Mouse (Mus musculus) brain, embryonic 18.5 days (tissue): ENCODE results near the gene Leng8.
"Not testable (repeated sequence)": the region's sequence is repeated elsewhere in the genome, so short reads cannot be mapped to it uniquely, and the experiment has no call there.

Experiments
- DNase-seq: peaks from one replicate; pipeline ENCODE4 v3.0.0-alpha.2; 2012; ENCODE audit warnings: low read depth, low spot score

Gene Leng8

DNA sequence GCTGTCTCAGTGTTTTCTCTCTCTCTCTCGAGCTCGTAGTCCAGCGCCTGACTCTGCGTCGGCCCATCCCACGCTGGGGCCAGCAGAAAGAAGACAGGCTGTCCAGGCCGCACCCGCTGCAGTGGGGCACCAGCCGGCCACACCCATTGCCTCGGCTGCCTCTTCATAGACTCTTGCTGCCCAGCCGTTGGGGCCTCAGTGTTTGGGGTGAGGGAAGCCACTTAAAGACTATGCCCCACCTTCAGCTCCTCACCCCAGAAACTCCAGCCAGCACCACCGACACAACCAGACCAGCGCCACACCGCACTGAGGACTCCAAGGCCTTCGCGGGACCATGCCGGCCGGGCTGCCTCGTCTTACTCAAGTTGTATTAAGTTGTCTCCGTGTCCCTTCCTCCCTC, 10.5 kb downstream of the Leng8 start:
- DNase-seq, result no peak

DNA sequence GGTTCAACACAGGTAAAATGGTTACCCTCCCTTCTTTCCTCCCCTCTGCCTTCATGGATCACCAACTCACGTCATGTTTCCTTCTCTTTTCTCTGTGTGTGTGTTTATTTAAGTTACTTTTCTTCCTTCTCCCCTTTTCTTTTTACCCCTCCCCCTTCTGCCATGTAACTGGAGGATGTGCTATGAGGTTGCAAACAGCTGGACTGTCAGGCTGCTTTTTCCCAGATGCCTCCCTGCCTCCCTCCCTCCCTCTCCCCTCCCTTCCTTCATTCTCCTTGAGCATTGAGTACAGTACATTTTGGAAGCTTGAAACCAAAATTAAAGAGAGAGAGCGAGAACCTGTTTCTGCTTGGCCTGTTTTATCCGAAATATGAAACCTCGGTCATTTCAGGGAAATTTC, 11.0 kb downstream of the Leng8 start:
- no peak for DNase-seq

DNA sequence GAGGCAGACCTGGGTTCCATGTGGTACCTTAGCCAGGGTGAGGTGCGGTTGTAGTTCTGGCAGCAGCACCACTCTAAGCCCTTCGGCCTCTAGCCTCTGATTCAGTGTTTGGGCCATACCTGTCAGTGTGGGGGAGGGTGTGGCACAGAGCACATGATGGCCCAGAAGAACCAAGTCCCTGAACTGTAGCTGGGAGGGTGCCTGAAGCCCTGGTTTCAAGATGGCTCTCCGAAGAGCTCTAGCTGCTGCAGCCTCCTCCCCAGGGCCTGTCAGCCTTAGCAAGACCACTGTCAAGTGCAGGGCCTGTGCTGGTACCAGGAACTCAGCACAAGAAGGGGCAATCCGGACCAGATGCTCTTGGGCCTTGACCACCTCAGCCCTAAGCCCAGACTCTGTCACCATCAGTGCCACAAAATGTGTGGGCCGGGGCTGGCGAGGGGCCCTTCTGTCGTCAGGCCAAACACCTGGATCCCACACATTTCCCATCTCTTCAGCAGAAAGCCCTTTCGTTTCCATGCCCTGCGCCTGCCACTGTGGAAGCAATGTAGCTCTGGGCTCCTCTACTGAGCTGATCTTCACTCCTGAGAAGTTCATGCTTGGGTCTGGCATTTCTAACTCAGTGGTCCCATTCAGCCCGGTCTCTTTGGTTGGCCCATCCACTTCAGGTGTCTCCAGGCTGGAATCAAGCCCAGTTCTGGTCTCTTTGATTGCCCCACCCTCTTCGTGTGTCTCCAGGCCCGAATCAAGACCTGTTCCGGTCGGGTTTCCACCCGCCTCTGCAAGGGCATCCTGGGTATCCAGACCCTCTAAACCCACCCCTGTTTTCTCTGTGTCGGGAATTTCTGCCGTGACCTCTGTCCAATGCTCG, 11.7 kb downstream of the Leng8 start:
- DNase-seq, result no peak

DNA sequence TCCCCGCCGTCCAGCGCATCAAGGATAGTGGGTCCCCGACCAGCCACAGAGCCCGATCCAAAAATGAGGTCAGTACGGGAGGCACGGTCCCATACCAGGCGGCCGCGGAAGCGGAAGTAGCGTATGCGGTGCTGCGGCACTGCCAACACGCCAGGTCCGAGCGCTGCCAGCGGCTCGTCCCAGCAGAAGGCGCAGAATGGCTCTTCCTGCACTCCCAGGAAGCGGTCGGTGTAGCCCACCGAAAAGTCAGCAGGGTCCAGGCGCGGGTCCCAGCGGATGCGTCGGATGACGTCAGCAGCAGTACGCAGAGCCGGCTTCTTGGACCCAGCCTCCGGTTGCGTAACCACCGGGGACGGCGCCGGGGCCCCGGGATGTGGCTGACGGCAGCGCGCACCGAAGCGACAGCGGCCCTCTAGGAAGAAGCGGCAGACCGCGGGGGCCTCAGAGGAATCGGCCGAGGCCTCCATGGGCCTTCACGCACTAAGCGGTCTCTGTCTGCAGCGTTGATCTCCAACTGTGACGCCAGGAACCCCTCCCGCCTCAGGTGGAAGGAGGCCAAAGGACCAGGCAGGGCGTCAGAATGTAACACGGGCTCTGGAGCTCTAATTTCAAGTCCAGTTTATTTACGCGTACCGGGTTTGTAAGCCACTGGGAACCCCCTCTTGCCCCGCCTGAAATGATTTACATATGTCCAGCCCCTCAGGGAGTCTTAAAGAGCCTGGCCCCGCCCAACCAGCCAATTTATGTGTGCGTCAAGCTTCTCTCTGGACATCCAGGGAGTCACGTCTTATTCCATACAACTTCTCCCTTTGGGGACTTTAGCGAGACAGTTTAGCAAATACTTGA, 12.6 kb downstream of the Leng8 start:
- no peak for DNase-seq

DNA sequence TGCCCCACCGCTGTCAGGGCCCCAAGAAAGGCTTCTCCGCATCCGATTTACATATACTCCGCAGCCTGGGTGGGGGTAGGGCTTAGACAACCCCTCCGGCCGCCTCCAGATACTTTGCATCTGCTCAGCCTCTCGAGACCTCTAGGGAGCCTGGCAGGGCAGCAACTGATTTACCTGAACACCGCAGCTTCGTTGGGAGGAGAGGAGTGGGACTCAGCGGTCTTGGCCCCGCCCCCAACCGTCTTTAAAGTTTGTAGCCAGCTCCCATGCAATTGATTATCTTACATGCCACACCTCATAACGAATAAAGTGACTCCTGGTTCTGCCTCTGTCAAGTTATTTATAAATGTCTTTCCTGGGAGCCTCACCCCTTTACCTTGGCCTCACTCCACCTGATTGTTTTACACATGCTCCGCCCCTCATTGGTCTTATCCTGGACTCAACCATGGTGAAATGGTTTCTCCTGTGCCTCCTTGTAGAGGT, 13.3 kb downstream of the Leng8 start, which contains the start of gene Leng9:
Gene Leng9 (minus strand): TSS at position 316 of the 483 bp plus-strand sequence.
- DNase-seq, result no peak

DNA sequence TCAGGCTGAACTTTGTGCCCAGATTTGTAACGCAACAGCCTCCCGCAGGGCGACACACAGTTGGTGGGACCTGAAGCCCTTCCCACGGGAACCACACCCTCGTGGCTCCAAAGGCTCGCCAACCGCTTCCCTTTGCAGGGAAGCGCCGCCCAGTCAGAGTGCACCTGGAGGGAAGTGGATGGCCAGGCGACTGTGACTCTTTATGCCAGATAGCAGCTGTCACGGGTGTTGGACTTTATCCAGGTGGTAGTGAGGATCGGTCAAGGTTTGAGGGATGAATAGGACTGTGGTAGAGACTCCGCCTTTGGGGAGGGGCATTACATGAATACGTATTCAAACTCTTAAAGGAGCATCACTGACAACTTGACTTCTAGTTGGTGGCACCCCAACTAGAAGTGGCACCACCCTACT, 14.0 kb downstream of the Leng8 start:
- DNase-seq, result no peak

DNA sequence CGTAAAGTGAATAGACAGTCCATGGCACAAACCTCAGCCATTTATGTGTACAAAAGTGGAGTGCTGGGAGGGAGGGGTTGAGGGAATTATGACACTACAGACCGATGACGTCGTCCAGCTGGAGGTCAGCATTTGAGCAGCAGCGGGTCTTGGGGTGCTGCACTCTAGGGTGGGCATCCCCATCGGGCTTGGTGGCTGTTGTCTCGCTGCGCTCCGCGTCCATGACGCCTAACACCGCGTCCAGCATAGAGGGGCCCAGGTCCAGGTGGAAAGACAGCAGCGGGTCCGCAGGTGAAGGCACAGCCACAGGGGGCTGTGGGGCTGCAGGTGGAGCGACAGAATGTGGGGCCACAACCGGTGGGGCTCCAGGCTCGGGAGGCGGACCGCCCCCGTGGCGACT, 14.4 kb downstream of the Leng8 start:
- DNase-seq, result no peak

DNA sequence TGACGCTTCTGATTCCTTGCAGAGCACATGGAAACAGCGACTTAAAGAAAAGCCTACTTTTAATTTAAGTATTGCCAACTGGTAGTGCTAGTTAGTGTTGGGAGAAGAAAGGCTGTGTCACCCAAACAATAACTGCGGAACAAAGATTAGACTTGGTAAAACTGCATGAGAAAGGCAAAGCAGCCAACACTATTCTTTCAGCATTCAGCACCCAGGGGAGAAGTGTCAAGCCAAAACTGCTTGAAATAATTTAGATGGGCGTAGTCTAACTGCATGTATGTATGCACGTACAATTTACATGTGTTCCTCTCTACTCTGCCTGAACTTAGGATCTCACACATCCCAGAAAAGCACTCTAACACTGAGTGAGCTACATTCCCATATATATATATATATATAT, 17.5 kb downstream of the Leng8 start:
- no peak for DNase-seq

DNA sequence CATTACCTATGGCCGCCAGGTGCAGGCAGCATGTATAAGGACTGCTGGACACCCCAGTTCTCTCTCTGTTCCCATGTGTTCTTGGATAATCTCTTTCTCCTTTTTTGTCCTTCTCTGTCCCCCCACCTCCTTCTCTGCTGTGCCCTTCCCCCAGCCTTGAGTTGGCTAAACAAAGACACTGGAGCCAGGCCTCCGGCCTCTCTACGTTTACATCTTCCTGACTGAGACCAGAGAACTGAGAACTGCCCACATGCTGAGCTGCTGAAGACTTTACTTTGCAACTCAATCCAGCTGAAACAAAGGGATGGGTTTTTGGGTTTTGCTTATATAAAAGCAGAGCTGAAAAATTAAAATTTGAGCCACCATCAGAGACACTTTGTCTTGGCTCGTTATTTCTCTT, 18.1 kb downstream of the Leng8 start:
- no peak for DNase-seq

DNA sequence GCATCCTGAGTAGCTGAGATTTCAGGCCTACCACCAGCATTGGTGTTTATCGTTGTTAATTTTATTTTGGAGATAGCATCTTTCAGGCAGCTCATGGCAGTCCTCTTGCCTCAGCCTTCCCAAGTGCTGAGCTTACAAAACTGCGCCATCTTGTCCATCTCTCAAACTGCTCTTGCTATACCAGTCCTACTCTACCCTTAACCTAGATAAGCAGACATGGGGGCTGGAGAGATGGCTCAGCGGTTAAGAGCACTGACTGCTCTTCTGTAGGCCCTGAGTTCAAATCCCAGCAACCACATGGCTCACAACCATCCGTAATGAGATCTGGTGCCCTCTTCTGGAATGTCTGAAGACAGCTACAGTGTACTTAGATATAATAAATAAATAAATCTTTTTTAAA, 24.8 kb downstream of the Leng8 start:
- DNase-seq, result not testable (repeated sequence)

DNA sequence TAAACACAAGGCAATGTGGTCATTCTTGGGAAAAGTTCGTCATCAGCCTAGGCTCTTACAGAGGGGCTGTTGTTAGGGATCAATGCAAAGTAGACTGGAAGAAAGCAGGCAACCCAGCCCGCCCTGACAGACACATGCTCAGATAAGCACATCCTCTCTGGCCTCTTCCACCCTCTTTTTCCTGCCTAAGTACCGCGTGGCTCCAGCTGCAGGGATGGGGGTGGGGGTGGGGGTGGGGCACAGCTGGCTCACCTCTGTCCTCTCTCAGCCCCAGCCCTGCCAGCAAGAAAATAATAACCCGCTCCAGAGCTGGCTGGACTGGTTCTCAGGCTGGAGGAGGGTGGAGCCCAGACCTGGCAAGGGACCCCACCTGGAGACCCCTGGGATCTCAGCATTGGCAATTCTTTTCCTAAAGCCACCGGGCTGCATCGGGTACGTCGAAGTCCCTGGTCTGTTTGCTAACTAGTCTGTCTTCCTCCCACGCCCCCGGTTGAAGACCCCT, 26.8 kb downstream of the Leng8 start:
- DNase-seq, result no peak

DNA sequence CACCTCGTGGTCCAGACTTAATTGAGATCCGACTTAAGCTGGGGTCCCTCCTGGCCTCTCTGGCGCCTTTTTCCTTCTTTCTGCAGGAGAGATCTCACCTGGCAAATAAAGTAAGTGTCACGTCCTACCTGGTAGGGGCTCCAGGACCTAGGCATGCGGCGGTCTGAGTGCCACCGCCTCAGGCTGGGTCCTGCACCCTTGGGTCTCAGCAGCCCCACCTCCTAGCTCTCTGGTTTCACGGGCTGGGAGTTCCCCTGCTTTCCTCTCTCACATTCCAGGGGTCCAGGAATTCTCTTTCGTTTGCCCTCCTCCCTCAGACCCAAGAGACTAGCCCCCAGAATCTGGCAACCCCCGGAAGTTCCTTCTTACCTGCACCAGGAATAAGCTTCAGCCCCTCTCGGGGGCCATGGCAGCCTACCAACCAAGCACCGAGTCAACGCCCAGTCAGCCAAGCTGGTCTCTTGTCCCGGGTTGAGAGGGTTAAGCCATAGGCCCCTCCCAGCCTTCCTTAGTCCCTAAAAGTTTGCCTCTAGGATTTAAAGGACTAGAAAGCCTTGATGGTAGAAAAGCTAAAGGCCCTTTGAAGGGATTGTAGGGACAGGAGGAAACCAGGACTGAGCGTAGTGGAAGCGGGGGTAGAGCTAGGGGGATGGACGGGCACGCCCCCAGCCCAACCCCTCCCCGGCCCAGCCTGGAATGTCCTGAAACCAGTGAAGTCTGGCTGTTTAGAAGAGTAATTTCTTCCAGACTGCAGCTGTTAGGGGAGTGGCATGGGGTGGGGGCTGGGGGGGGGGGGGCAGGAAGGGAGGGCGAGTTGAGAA, 27.5 kb downstream of the Leng8 start, which contains the start of gene Cdc42ep5:
Gene Cdc42ep5 (minus strand): TSS at position 771 of the 821 bp plus-strand sequence.
- no peak for DNase-seq

DNA sequence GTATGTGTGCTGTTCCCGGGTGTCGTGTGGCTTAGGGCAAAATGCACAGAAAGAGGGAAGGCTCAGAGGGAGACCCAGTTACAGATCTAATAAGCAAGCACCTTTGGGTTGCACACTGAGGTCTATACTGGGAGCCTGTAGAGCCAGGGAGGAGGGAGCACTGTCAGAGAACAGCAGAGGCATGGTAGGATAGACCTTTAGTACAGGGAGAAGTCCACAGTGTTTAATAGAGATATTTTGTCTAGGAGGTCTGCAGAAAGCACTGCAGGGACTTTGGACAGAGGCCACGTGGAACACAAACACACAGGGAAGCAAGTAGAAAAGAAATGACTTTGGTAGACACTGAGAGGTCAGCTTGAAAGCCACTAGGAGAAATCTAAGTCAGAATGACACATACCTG, 28.4 kb downstream of the Leng8 start:
- DNase-seq, result no peak

DNA sequence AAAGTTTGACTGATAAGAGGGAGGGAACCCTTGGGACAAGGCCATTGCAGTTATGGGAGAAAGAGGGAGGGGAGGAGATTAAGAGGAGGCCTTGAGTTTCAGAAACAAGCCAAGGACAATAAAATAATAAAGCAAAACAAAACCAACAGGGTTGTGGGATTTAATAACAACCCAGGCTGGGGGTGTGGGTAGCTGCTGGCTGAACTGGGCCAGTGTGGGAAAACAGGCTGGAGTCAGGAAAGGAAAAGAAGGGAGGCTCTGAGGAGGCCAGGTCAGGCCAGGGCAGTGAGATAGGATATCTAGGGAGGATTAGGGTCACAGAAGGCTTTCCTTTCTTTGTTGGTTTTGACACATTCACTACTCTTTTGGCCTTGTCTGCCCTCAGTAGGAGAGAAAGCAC, 30.3 kb downstream of the Leng8 start:
- DNase-seq, result no peak

DNA sequence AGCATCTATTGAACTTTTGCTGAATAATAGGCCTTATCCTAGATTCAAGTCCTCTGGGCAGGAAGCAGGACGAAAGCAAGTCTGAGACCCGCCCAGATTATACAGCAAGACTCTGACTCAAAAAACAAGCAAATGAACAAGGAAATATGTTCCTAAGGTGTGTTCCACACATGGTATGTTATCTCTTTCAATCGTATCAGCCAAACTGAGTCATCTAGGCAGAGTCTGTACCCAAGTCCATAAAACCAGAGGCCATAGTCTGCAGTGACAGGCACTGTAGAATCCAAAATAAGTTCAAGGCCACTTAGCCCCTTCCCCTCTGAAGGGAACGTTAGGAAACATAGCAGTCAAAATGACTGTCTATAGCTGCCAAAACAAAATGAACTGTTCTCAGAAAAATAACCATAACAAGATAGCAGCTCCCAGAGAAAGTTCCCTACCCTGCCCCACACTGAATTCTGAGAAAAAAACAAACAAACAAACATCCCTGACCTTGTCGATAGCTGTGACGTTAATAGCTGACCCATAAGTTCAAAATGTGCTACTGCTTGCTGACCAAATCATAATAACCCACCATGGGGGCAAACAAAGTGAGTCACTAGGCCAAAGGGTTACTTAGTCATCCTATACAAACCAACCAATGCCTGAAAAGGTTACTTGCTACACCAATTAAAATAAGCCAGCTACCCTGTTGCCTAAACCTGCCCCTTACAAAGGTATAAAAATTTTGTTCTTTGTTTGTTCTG, 33.5 kb downstream of the Leng8 start:
- no peak for DNase-seq

DNA sequence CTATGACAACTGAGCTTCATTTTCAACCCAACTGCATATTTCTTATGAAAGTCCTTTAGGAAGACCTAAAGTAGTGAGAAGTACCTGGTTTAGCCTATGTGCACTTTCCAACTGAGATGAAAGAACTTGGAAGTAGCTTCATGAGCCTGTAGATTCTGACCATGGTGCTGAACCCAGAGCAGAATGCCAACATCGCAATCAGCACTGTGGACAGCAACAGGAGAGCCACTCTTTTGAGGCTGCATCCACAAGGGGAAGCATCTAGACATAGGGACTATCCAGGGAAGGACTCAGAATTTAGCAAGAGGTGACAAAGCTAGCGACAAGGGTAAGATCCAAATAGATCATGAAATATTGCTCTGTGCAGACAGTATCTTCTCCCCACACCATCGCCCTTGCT, 41.6 kb downstream of the Leng8 start:
- DNase-seq, result no peak
